Mouse (Mus musculus) hematopoietic stem cell, adult 5-6 weeks (primary cell): Measurements from ENCODE around the gene Ttc25. TPM values are rescaled to one million over a fixed set of nuclear protein-coding genes. Genes with fewer than 3 reads are reported as not detected.
"Not testable (repeated sequence)": the region's sequence is repeated elsewhere in the genome, so short reads cannot be mapped to it uniquely, and the experiment has no call there.

Source experiments
- ATAC-seq, 2 experiments: fragments of 125-278 bp in 1 of 2; replicated peaks in 1 of 2; 2 replicates each; pipeline ENCODE4 v1.8.0; 2016 to 2017; ENCODE audit warnings: inconsistent platforms in 2 of 2, mild to moderate bottlenecking in 2 of 2, moderate number of reproducible peaks in 2 of 2, low read depth in 1 of 2, moderate TSS enrichment in 1 of 2; ENCODE audit not compliant: low FRiP score in 2 of 2, poor library complexity in 2 of 2, severe bottlenecking in 2 of 2, insufficient read depth in 1 of 2, low TSS enrichment in 1 of 2
- total RNA-seq: library from RNA; stranded (forward); fragments of 172-1452, 232-1000 nt; gene quantifications from 2 replicates; pipeline ENCODE4 v1.2.3, GENCODE M21; 2017

Ttc25 gene
- total RNA-seq, 1 experiment from 2014 or later = not detected

GRCm38 (mm10) chr11:100608796-100609195 is 63.4 kb downstream of the Ttc25 start:
- peak in 1 of 2 experiments; percentile 62; a peak in 1 of 4 replicates for ATAC-seq

GRCm38 (mm10) chr11:100609355-100609996 is 64.1 kb downstream of the Ttc25 start:
- ATAC-seq = no peak

GRCm38 (mm10) chr11:100609997-100610680 is 64.7 kb downstream of the Ttc25 start:
- ATAC-seq = no peak

- ATAC-seq = no peak
Observed at GRCm38 (mm10) chr11:100611627-100612026, 66.2 kb downstream of the Ttc25 start.

GRCm38 (mm10) chr11:100613241-100613640 is 67.8 kb downstream of the Ttc25 start:
- ATAC-seq = no peak

- no peak for ATAC-seq
Observed at GRCm38 (mm10) chr11:100616332-100616731, 70.9 kb downstream of the Ttc25 start.

- not testable (repeated sequence) for ATAC-seq
Observed at GRCm38 (mm10) chr11:100616836-100617235, 71.4 kb downstream of the Ttc25 start.

- ATAC-seq = no peak
Observed at GRCm38 (mm10) chr11:100617480-100617879, 72.1 kb downstream of the Ttc25 start.

GRCm38 (mm10) chr11:100618761-100619484 is 73.5 kb downstream of the Ttc25 start, which contains the start of gene Nkiras2:
Gene Nkiras2, plus strand, starts transcription at chr11:100619244.
- ATAC-seq = peak; percentile 56 to 64

- ATAC-seq = peak; percentile 81 to 84
Observed at GRCm38 (mm10) chr11:100619485-100619975, 74.1 kb downstream of the Ttc25 start.

- no peak for ATAC-seq
Observed at GRCm38 (mm10) chr11:100619982-100620381, 74.6 kb downstream of the Ttc25 start, which contains the start of gene Dnajc7. Gene Dnajc7, minus strand, starts transcription at chr11:100620168.

Other genes starting within 250 kb of the Ttc25 start
- gene Eif1, start 225.7 kb upstream of the Ttc25 start, total RNA-seq = 225 and 235 TPM in 2 replicates
- not detected in 2 replicates for gene Gast, start 211.2 kb upstream of the Ttc25 start, total RNA-seq
- gene Hap1, start 189.5 kb upstream of the Ttc25 start, total RNA-seq = 0.88 TPM in 1 of 2 replicates, not detected in the other
- 2.1 and 9.9 TPM in 2 replicates for gene Jup, start 147.8 kb upstream of the Ttc25 start, total RNA-seq
- 0.65 and 2.7 TPM in 2 replicates for gene P3h4, start 130.8 kb upstream of the Ttc25 start, total RNA-seq
- 0.38 and 0.74 TPM in 2 replicates for gene Fkbp10, start 129.9 kb upstream of the Ttc25 start, total RNA-seq
- 50.2 and 73.2 TPM in 2 replicates for gene Nt5c3b, start 103.8 kb upstream of the Ttc25 start, total RNA-seq
- gene Klhl10, start 103.7 kb upstream of the Ttc25 start, total RNA-seq = 0.60 and 2.1 TPM in 2 replicates
- 27.6 and 34.2 TPM in 2 replicates for gene Klhl11, start 72.9 kb upstream of the Ttc25 start, total RNA-seq
- gene Acly, start 17.6 kb upstream of the Ttc25 start, total RNA-seq = 91.6 and 97.6 TPM in 2 replicates
- gene Cnp, start 29.3 kb downstream of the Ttc25 start, total RNA-seq = 26.4 and 27.5 TPM in 2 replicates
- 6.9 and 10.7 TPM in 2 replicates for gene Nkiras2, start 73.6 kb downstream of the Ttc25 start, total RNA-seq
- gene Dnajc7, start 74.6 kb downstream of the Ttc25 start, total RNA-seq = 129 and 135 TPM in 2 replicates
- gene Zfp385c, start 146.8 kb downstream of the Ttc25 start, total RNA-seq = 0.20 TPM in 1 of 2 replicates, not detected in the other
- gene Dhx58, start 158.7 kb downstream of the Ttc25 start, total RNA-seq = 31.1 and 33.1 TPM in 2 replicates
- gene Kat2a, start 166.9 kb downstream of the Ttc25 start, total RNA-seq = 26.1 TPM in 2 replicates
- not detected in 2 replicates for gene Hspb9, start 168.2 kb downstream of the Ttc25 start, total RNA-seq
- gene Rab5c, start 192.6 kb downstream of the Ttc25 start, total RNA-seq = 75.3 and 87.9 TPM in 2 replicates
- 0.13 TPM in 1 of 2 replicates, not detected in the other for gene Kcnh4, start 214.3 kb downstream of the Ttc25 start, total RNA-seq
- not detected in 2 replicates for gene Hcrt, start 217.3 kb downstream of the Ttc25 start, total RNA-seq
- gene Ghdc, start 225.3 kb downstream of the Ttc25 start, total RNA-seq = 2.4 and 3.3 TPM in 2 replicates